Mouse (Mus musculus): ENCODE measurements at regions not wholly inside any gene's neighbourhood (a gene's known extent, or its start where the extent isn't known, plus 50 kb on each side); places are given as distances from the start of the nearest gene placed in this dataset.

DNA sequence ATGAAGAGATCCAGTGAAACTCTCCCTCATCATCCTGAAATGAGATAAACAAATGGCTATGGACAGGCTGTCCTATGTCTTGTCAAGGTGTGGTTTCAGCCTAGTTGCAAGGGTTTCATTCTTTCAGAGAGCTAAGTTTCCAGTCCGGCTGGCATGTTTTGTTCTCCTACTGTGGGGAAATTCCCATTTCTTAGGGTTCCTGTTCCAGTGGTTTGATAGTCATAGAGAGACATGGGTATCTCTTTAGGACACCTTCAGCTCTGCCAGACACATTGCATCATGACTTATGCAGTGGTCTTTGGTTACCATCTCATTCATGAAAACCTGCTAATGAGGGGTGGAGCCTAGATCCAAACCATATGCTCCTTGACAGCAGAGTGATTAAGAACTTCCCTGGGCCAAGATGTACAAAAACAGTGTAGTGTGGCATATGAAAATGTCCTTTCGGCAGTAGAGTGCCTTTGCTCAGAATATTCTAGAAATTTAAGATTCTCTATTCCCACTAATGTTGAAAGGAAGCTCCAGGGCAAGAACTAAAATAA lies 513.6 kb upstream of the Tbl1xr1 start:
- TF ChIP-seq CTCF (IDR thresholded peaks at IDR 0.05; ENCODE audit: low read depth), result no peak
- no peak for TF ChIP-seq EP300 (optimal IDR thresholded peaks at IDR 0.05)
